Mouse (Mus musculus): ENCODE data around the gene Glis1. TPM values are rescaled to one million over a fixed set of nuclear protein-coding genes. Genes with fewer than 3 reads are reported as not detected.
A peak's percentile ranks its signal among the peaks of the same experiment; 100 is the strongest.

Glis1 gene
- polyA plus RNA-seq, 1 experiment from 2014 or later, result 0.47 TPM

GRCm38 (mm10) chr4:107468264-107468663 lies 33.9 kb downstream of the Glis1 start:
- no peak overlapping the region for H3K4me3 ChIP-seq (ENCODE audit: low read depth, low read length)
- no peaks in the 10 kb centered on the region; the same call in 1 of the 2 replicates for H3K27me3 ChIP-seq (ENCODE audit: control insufficient read depth, insufficient read depth, low read length)
- no peak overlapping the region for H3K4me2 ChIP-seq (replicated peaks; ENCODE audit: low read depth)
- TF ChIP-seq EP300 (optimal IDR thresholded peaks at IDR 0.05), result no peak
- TF ChIP-seq CTCF (IDR thresholded peaks at IDR 0.05; ENCODE audit: low read depth), result no peak
- H3K9me3 ChIP-seq (ENCODE audit: control insufficient read depth, low read length), result no peaks in the 10 kb centered on the region
- H3K9ac ChIP-seq (ENCODE audit: low read length), result no peak overlapping the region
- DNase-seq (ENCODE audit: low spot score) (peak; percentile 66), ATAC-seq (ENCODE audit: low FRiP score, low TSS enrichment) (peak; percentile 88)
- WGBS, result 34% methylated on average over 13 of the region's 13 CpGs
- H3K36me3 ChIP-seq (ENCODE audit: control insufficient read depth, insufficient read depth, low read length), result no peaks in the 10 kb centered on the region
- no peaks in the 10 kb centered on the region for H3K4me1 ChIP-seq (replicated peaks; ENCODE audit: control insufficient read depth, insufficient read depth)
- H3K27ac ChIP-seq (replicated peaks), result no peak overlapping the region

GRCm38 (mm10) chr4:107468768-107469167 lies 34.4 kb downstream of the Glis1 start:
- 71% methylated on average over 11 of the region's 11 CpGs for WGBS
- Histone ChIP-seq H3K9me3 (ENCODE audit: control insufficient read depth, low read length) (no peaks in the 10 kb centered on the region), H3K4me2 (replicated peaks; ENCODE audit: low read depth) (no peak overlapping the region), H3K4me3 (ENCODE audit: low read depth, low read length) (no peak overlapping the region), H3K9ac (ENCODE audit: low read length) (no peak overlapping the region), H3K36me3 (ENCODE audit: control insufficient read depth, insufficient read depth, low read length) (no peaks in the 10 kb centered on the region), H3K27ac (replicated peaks) (no peak overlapping the region), H3K4me1 (replicated peaks; ENCODE audit: control insufficient read depth, insufficient read depth) (no peaks in the 10 kb centered on the region), H3K27me3 (ENCODE audit: control insufficient read depth, insufficient read depth, low read length) (no peaks in the 10 kb centered on the region; the same call in 1 of the 2 replicates)
- TF ChIP-seq EP300 (optimal IDR thresholded peaks at IDR 0.05), result no peak
- no peak for TF ChIP-seq CTCF (IDR thresholded peaks at IDR 0.05; ENCODE audit: low read depth)
- no peak for DNase-seq (ENCODE audit: low spot score)
- ATAC-seq (ENCODE audit: low FRiP score, low TSS enrichment), result peak; percentile 3; the same call in 1 of the 2 replicates

DNA sequence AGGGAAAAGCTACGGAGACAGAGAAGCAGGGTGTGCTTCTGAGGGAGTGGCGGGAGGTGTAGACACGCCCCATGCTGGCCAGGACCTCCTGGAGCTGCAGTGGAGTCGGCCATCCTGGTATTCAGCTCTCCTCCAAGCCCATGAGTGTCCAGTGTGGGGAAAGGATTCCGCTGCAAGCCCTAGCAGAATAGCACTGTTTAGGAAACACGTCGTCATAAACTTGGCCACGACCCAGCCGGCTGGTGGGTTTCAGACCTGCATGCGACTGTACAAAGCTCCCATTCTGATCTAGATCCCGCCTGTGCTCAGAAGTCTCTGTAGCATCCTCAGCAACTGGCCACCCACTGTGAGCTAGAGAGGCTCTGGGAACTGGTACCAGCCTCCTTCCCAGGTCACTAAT lies 41.9 kb downstream of the Glis1 start:
- 39% methylated on average over 11 of the region's 11 CpGs for WGBS

GRCm38 (mm10) chr4:107479015-107479414 lies 44.6 kb downstream of the Glis1 start:
- TF ChIP-seq EP300 (optimal IDR thresholded peaks at IDR 0.05), result no peak
- TF ChIP-seq CTCF (IDR thresholded peaks at IDR 0.05; ENCODE audit: low read depth), result no peak
- H3K36me3 ChIP-seq (ENCODE audit: control insufficient read depth, insufficient read depth, low read length), result no peaks in the 10 kb centered on the region
- no peak for ATAC-seq (ENCODE audit: low FRiP score, low TSS enrichment)
- H3K4me3 ChIP-seq (ENCODE audit: low read depth, low read length), result no peak overlapping the region
- H3K9ac ChIP-seq (ENCODE audit: low read length), result no peak overlapping the region
- WGBS, result 62% methylated on average over 4 of the region's 5 CpGs
- no peak overlapping the region for H3K27ac ChIP-seq (replicated peaks)
- H3K27me3 ChIP-seq (ENCODE audit: control insufficient read depth, insufficient read depth, low read length), result no peaks in the 10 kb centered on the region
- no peaks in the 10 kb centered on the region for H3K9me3 ChIP-seq (ENCODE audit: control insufficient read depth, low read length)
- DNase-seq (ENCODE audit: low spot score), result no peak
- no peaks in the 10 kb centered on the region for H3K4me1 ChIP-seq (replicated peaks; ENCODE audit: control insufficient read depth, insufficient read depth)
- no peak overlapping the region for H3K4me2 ChIP-seq (replicated peaks; ENCODE audit: low read depth)

More for the DNA sequence above, 41.9 kb downstream of the Glis1 start:
- H3K27me3 ChIP-seq (ENCODE audit: control insufficient read depth, insufficient read depth, low read length), result no peaks in the 10 kb centered on the region
- DNase-seq (ENCODE audit: low spot score), result no peak
- H3K9ac ChIP-seq (ENCODE audit: low read length), result no peak overlapping the region
- H3K36me3 ChIP-seq (ENCODE audit: control insufficient read depth, insufficient read depth, low read length), result no peaks in the 10 kb centered on the region
- no peaks in the 10 kb centered on the region for H3K4me1 ChIP-seq (replicated peaks; ENCODE audit: control insufficient read depth, insufficient read depth)
- TF ChIP-seq CTCF (IDR thresholded peaks at IDR 0.05; ENCODE audit: low read depth) (no peak), EP300 (optimal IDR thresholded peaks at IDR 0.05) (no peak)
- no peak overlapping the region for H3K4me3 ChIP-seq (ENCODE audit: low read depth, low read length)
- no peaks in the 10 kb centered on the region for H3K9me3 ChIP-seq (ENCODE audit: control insufficient read depth, low read length)
- H3K27ac ChIP-seq (replicated peaks), result no peak overlapping the region
- H3K4me2 ChIP-seq (replicated peaks; ENCODE audit: low read depth), result no peak overlapping the region
- ATAC-seq (ENCODE audit: low FRiP score, low TSS enrichment), result 0 out of 2 replicates have a peak, but pooled peaks have one; percentile 30

DNA sequence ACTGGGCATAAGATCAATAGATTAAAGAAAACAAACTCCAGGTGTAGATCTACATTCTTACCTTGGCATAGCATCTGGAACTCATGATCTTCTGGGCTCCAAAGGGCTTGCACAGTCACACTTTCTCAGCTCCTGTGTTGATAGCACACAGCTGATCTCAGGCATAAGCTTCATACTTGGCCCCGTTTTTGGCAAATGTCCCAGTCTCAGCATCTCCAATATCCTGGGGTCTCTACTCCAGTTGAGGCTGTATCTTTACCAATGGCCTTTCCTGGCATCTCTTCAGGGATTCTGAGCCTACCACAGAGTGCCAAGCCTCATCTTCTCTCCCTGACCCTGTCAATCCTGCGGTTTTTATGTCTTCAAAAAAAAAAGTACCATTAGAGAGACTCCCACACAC lies 48.1 kb downstream of the Glis1 start:
- H3K9me3 ChIP-seq (ENCODE audit: control insufficient read depth, low read length), result no peaks in the 10 kb centered on the region
- H3K27me3 ChIP-seq (ENCODE audit: control insufficient read depth, insufficient read depth, low read length), result no peaks in the 10 kb centered on the region
- no peak overlapping the region for H3K4me3 ChIP-seq (ENCODE audit: low read depth, low read length)
- H3K27ac ChIP-seq (replicated peaks), result no peak overlapping the region
- TF ChIP-seq CTCF (IDR thresholded peaks at IDR 0.05; ENCODE audit: low read depth), result no peak
- TF ChIP-seq EP300 (optimal IDR thresholded peaks at IDR 0.05), result no peak
- H3K36me3 ChIP-seq (ENCODE audit: control insufficient read depth, insufficient read depth, low read length), result no peaks in the 10 kb centered on the region
- ATAC-seq (ENCODE audit: low FRiP score, low TSS enrichment) (no peak), DNase-seq (ENCODE audit: low spot score) (no peak)
- no peaks in the 10 kb centered on the region for H3K4me1 ChIP-seq (replicated peaks; ENCODE audit: control insufficient read depth, insufficient read depth)
- 74% methylated on average over 2 of the region's 2 CpGs for WGBS
- H3K4me2 ChIP-seq (replicated peaks; ENCODE audit: low read depth), result no peak overlapping the region
- H3K9ac ChIP-seq (ENCODE audit: low read length), result no peak overlapping the region

- no peaks in the 10 kb centered on the region for H3K36me3 ChIP-seq (ENCODE audit: control insufficient read depth, insufficient read depth, low read length)
- no peaks in the 10 kb centered on the region for H3K4me1 ChIP-seq (replicated peaks; ENCODE audit: control insufficient read depth, insufficient read depth)
- no peak for DNase-seq (ENCODE audit: low spot score)
- no peak overlapping the region for H3K4me2 ChIP-seq (replicated peaks; ENCODE audit: low read depth)
- H3K9ac ChIP-seq (ENCODE audit: low read length), result no peak overlapping the region
- 88% methylated on average over 20 of the region's 20 CpGs for WGBS
- H3K4me3 ChIP-seq (ENCODE audit: low read depth, low read length), result no peak overlapping the region
- TF ChIP-seq EP300 (optimal IDR thresholded peaks at IDR 0.05), result no peak
- no peak for TF ChIP-seq CTCF (IDR thresholded peaks at IDR 0.05; ENCODE audit: low read depth)
- ATAC-seq (ENCODE audit: low FRiP score, low TSS enrichment), result no peak
- no peaks in the 10 kb centered on the region for H3K9me3 ChIP-seq (ENCODE audit: control insufficient read depth, low read length)
- no peaks in the 10 kb centered on the region for H3K27me3 ChIP-seq (ENCODE audit: control insufficient read depth, insufficient read depth, low read length)
- H3K27ac ChIP-seq (replicated peaks), result no peak overlapping the region
These were observed 49.3 kb downstream of the Glis1 start for GRCm38 (mm10) chr4:107483556-107484220.
